Mouse (Mus musculus): ENCODE data around the gene Olfr513. TPM values are rescaled to one million over a fixed set of nuclear protein-coding genes. Genes with fewer than 3 reads are reported as not detected.

The Olfr513 gene
- total RNA-seq (2021) (not detected), polyA plus RNA-seq (2012; rRNA removed) (not detected in 2 replicates)
- long read RNA-seq = 0 reads

GRCm38 (mm10) chr7:108750673-108751072, at the start of gene Olfr513:
Olfr513 (plus strand) TSS chr7:108750973.
- WGBS = 44% methylated on average over 1 of the region's 1 CpGs
- H3K79me2 ChIP-seq (replicated peaks; ENCODE audit: control insufficient read depth, insufficient read depth, low read length) = no peaks in the 10 kb centered on the region
- H3K27ac ChIP-seq = no peak within 1 kb of the TSS
- no peaks in the 10 kb centered on the region for H3K36me3 ChIP-seq (ENCODE audit: control insufficient read depth, insufficient read depth, low read length)
- TF ChIP-seq POLR2A (IDR thresholded peaks at IDR 0.05; ENCODE audit: insufficient read depth, low read depth, low read length) = no peak
- no peak for TF ChIP-seq CTCF (IDR thresholded peaks at IDR 0.05)
- TF ChIP-seq EP300 (IDR thresholded peaks at IDR 0.05; ENCODE audit: insufficient read depth, low read depth, low read length) = no peak
- intact Hi-C loops (cut with DNase I) = no loop called here
- H3K4me1 ChIP-seq (ENCODE audit: control insufficient read depth, insufficient read depth, low read length) = no peaks in the 10 kb centered on the region
- no peak within 1 kb of the TSS for H3K4me3 ChIP-seq
- no peaks in the 10 kb centered on the region for H3K27me3 ChIP-seq (ENCODE audit: control insufficient read depth, insufficient read depth, low read length)
- no peak for DNase-seq
- no peak within 1 kb of the TSS for H3K9ac ChIP-seq (ENCODE audit: low read depth, low read length)

DNA sequence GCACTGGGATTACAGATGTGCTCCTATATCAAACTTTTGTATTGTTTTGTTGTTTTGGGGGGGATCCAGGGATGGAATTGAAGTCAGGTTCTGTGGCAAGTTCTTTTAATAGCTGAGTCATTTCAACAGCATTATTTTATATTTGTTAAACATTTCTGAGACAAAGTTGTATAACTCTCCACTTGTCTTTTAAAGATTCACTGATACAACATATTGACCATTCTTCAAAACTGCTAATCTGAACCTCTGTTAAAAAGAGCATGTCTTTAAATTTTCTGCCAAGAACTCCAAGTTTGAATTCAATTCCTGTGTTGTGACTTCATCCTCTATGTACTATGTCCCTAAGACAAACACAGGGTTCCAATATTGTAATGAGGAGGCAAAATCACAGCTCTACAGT, 37.8 kb upstream of the Olfr513 start, which contains the start of gene Olfr512:
Gene Olfr512, plus strand, starts transcription at position 301 of the 400 bp plus-strand sequence.
- no peak within 1 kb of the TSS for H3K4me3 ChIP-seq
- no peak within 1 kb of the TSS for H3K9ac ChIP-seq (ENCODE audit: low read depth, low read length)
- H3K79me2 ChIP-seq (replicated peaks; ENCODE audit: control insufficient read depth, insufficient read depth, low read length) = no peaks in the 10 kb centered on the region
- H3K36me3 ChIP-seq (ENCODE audit: control insufficient read depth, insufficient read depth, low read length) = no peaks in the 10 kb centered on the region
- H3K27me3 ChIP-seq (ENCODE audit: control insufficient read depth, insufficient read depth, low read length) = no peaks in the 10 kb centered on the region
- H3K27ac ChIP-seq = no peak within 1 kb of the TSS
- intact Hi-C loops (cut with DNase I) = no loop called here
- no peak for DNase-seq
- no peaks in the 10 kb centered on the region for H3K4me1 ChIP-seq (ENCODE audit: control insufficient read depth, insufficient read depth, low read length)
- TF ChIP-seq POLR2A (IDR thresholded peaks at IDR 0.05; ENCODE audit: insufficient read depth, low read depth, low read length) (no peak), EP300 (IDR thresholded peaks at IDR 0.05; ENCODE audit: insufficient read depth, low read depth, low read length) (no peak), CTCF (IDR thresholded peaks at IDR 0.05) (no peak)

DNA sequence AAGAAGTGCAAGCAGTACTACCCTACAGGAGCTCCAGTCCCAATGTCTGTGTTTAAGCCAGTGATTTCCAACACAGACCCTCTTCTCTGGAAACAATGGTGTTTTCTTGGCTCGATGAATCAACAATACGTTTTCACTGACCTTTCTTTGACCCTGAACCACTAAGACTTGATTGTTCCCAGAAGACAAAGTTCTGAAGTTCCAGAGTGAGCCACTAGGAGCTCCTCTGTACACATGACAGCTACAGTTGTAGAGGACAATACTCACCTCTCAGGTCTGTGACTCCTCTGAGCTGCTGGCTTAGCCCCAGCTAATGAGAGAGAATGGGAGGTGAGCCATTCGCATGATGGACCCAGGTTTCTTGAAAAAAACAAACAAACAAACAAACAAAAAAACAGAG, 9.6 kb downstream of the Olfr513 start:
- H3K79me2 ChIP-seq (replicated peaks; ENCODE audit: control insufficient read depth, insufficient read depth, low read length) = no peaks in the 10 kb centered on the region
- DNase-seq = no peak
- no peak overlapping the region for H3K9ac ChIP-seq (ENCODE audit: low read depth, low read length)
- H3K27me3 ChIP-seq (ENCODE audit: control insufficient read depth, insufficient read depth, low read length) = no peaks in the 10 kb centered on the region
- TF ChIP-seq POLR2A (IDR thresholded peaks at IDR 0.05; ENCODE audit: insufficient read depth, low read depth, low read length) = no peak
- TF ChIP-seq CTCF (IDR thresholded peaks at IDR 0.05) = no peak
- no peak for TF ChIP-seq EP300 (IDR thresholded peaks at IDR 0.05; ENCODE audit: insufficient read depth, low read depth, low read length)
- no peaks in the 10 kb centered on the region for H3K4me1 ChIP-seq (ENCODE audit: control insufficient read depth, insufficient read depth, low read length)
- H3K4me3 ChIP-seq = no peak overlapping the region
- WGBS = 31% methylated on average over 3 of the region's 3 CpGs
- H3K36me3 ChIP-seq (ENCODE audit: control insufficient read depth, insufficient read depth, low read length) = no peaks in the 10 kb centered on the region
- intact Hi-C loops (cut with DNase I) = no loop called here
- H3K27ac ChIP-seq = no peak overlapping the region

- H3K79me2 ChIP-seq (replicated peaks; ENCODE audit: control insufficient read depth, insufficient read depth, low read length) = no peaks in the 10 kb centered on the region
- H3K36me3 ChIP-seq (ENCODE audit: control insufficient read depth, insufficient read depth, low read length) = no peaks in the 10 kb centered on the region
- H3K27ac ChIP-seq = no peak overlapping the region
- no peak overlapping the region for H3K4me3 ChIP-seq
- intact Hi-C loops (cut with DNase I) = no loop called here
- no peak overlapping the region for H3K9ac ChIP-seq (ENCODE audit: low read depth, low read length)
- WGBS = 54% methylated on average over 1 of the region's 1 CpGs
- H3K4me1 ChIP-seq (ENCODE audit: control insufficient read depth, insufficient read depth, low read length) = no peaks in the 10 kb centered on the region
- no peaks in the 10 kb centered on the region for H3K27me3 ChIP-seq (ENCODE audit: control insufficient read depth, insufficient read depth, low read length)
- TF ChIP-seq CTCF (IDR thresholded peaks at IDR 0.05) (no peak), POLR2A (IDR thresholded peaks at IDR 0.05; ENCODE audit: insufficient read depth, low read depth, low read length) (no peak), EP300 (IDR thresholded peaks at IDR 0.05; ENCODE audit: insufficient read depth, low read depth, low read length) (no peak)
- DNase-seq = no peak
Measured at GRCm38 (mm10) chr7:108797205-108797933, 46.6 kb downstream of the Olfr513 start.

Other genes starting within 250 kb of the Olfr513 start
- gene Olfr502, start 225.9 kb upstream of the Olfr513 start, total RNA-seq (2021) = not detected
- gene Olfr502, start 225.9 kb upstream of the Olfr513 start, polyA plus RNA-seq (2012; rRNA removed) = not detected in 2 replicates
- gene Olfr503, start 206.4 kb upstream of the Olfr513 start, total RNA-seq (2021) = not detected
- gene Olfr503, start 206.4 kb upstream of the Olfr513 start, polyA plus RNA-seq (2012; rRNA removed) = not detected in 2 replicates
- gene Olfr504, start 185.2 kb upstream of the Olfr513 start, total RNA-seq (2021) = not detected
- not detected in 2 replicates for gene Olfr504, start 185.2 kb upstream of the Olfr513 start, polyA plus RNA-seq (2012; rRNA removed)
- not detected for gene Olfr506, start 140.2 kb upstream of the Olfr513 start, total RNA-seq (2021)
- not detected in 2 replicates for gene Olfr506, start 140.2 kb upstream of the Olfr513 start, polyA plus RNA-seq (2012; rRNA removed)
- not detected for gene Olfr507, start 129.2 kb upstream of the Olfr513 start, total RNA-seq (2021)
- not detected in 2 replicates for gene Olfr507, start 129.2 kb upstream of the Olfr513 start, polyA plus RNA-seq (2012; rRNA removed)
- gene Olfr508, start 121.0 kb upstream of the Olfr513 start, total RNA-seq (2021) = not detected
- not detected in 2 replicates for gene Olfr508, start 121.0 kb upstream of the Olfr513 start, polyA plus RNA-seq (2012; rRNA removed)
- not detected for gene Olfr509, start 99.1 kb upstream of the Olfr513 start, total RNA-seq (2021)
- not detected in 2 replicates for gene Olfr509, start 99.1 kb upstream of the Olfr513 start, polyA plus RNA-seq (2012; rRNA removed)
- not detected for gene Olfr510, start 84.6 kb upstream of the Olfr513 start, total RNA-seq (2021)
- gene Olfr510, start 84.6 kb upstream of the Olfr513 start, polyA plus RNA-seq (2012; rRNA removed) = not detected in 2 replicates
- gene Olfr512, start 37.7 kb upstream of the Olfr513 start, total RNA-seq (2021) = not detected
- gene Olfr512, start 37.7 kb upstream of the Olfr513 start, polyA plus RNA-seq (2012; rRNA removed) = not detected in 2 replicates
- gene Olfr514, start 75.0 kb downstream of the Olfr513 start, total RNA-seq (2021) = not detected
- not detected in 2 replicates for gene Olfr514, start 75.0 kb downstream of the Olfr513 start, polyA plus RNA-seq (2012; rRNA removed)
- not detected for gene Olfr516, start 99.6 kb downstream of the Olfr513 start, total RNA-seq (2021)
- gene Olfr516, start 99.6 kb downstream of the Olfr513 start, polyA plus RNA-seq (2012; rRNA removed) = not detected in 2 replicates
- not detected for gene Olfr517, start 121.4 kb downstream of the Olfr513 start, total RNA-seq (2021)
- not detected in 2 replicates for gene Olfr517, start 121.4 kb downstream of the Olfr513 start, polyA plus RNA-seq (2012; rRNA removed)
- not detected for gene Olfr518, start 134.0 kb downstream of the Olfr513 start, total RNA-seq (2021)
- gene Olfr518, start 134.0 kb downstream of the Olfr513 start, polyA plus RNA-seq (2012; rRNA removed) = not detected in 2 replicates
- gene Olfr519, start 143.4 kb downstream of the Olfr513 start, total RNA-seq (2021) = not detected
- not detected in 2 replicates for gene Olfr519, start 143.4 kb downstream of the Olfr513 start, polyA plus RNA-seq (2012; rRNA removed)
- gene Nlrp10, start 179.2 kb downstream of the Olfr513 start, total RNA-seq (2021) = 10 to 100 TPM; 17.4 to 21.0 TPM
- gene Nlrp10, start 179.2 kb downstream of the Olfr513 start, polyA plus RNA-seq (2012; rRNA removed) = 8.1 and 14.4 TPM in 2 replicates
- gene Eif3f, start 183.4 kb downstream of the Olfr513 start, total RNA-seq (2021) = 10 to 100 TPM; 78.6 to 97.2 TPM
- gene Eif3f, start 183.4 kb downstream of the Olfr513 start, polyA plus RNA-seq (2012; rRNA removed) = 72.1 and 72.8 TPM in 2 replicates
- gene Tub, start 199.4 kb downstream of the Olfr513 start, total RNA-seq (2021) = under 1 TPM; 0.26 to 0.52 TPM
- gene Tub, start 199.4 kb downstream of the Olfr513 start, polyA plus RNA-seq (2012; rRNA removed) = 0.45 and 1.2 TPM in 2 replicates

Measured in heart, adult 2 months (tissue).